Mouse (Mus musculus): ENCODE measurements around the gene Myof.

The Myof gene

GRCm38 (mm10) chr19:38042261-38042722 lies 1.1 kb downstream of the Myof start:
- no peak for DNase-seq (ENCODE audit: low read depth, low spot score)

- DNase-seq (ENCODE audit: low read depth, low spot score), result no peak
Observed at GRCm38 (mm10) chr19:38038267-38038666, 5.1 kb downstream of the Myof start.

- DNase-seq (ENCODE audit: low read depth, low spot score), result no peak
Observed at GRCm38 (mm10) chr19:38035766-38036165, 7.6 kb downstream of the Myof start.

GRCm38 (mm10) chr19:38034696-38035095 lies 8.7 kb downstream of the Myof start:
- no peak for DNase-seq (ENCODE audit: low read depth, low spot score)

GRCm38 (mm10) chr19:38033735-38034057 lies 9.7 kb downstream of the Myof start:
- no peak for DNase-seq (ENCODE audit: low read depth, low spot score)

- DNase-seq (ENCODE audit: low read depth, low spot score), result no peak
Observed at GRCm38 (mm10) chr19:38032993-38033734, 10.2 kb downstream of the Myof start.

GRCm38 (mm10) chr19:38031144-38031543 lies 12.2 kb downstream of the Myof start:
- no peak for DNase-seq (ENCODE audit: low read depth, low spot score)

GRCm38 (mm10) chr19:38030673-38031137 lies 12.7 kb downstream of the Myof start:
- no peak for DNase-seq (ENCODE audit: low read depth, low spot score)

GRCm38 (mm10) chr19:38029871-38030270 lies 13.5 kb downstream of the Myof start:
- no peak for DNase-seq (ENCODE audit: low read depth, low spot score)

GRCm38 (mm10) chr19:38029292-38029691 lies 14.1 kb downstream of the Myof start:
- DNase-seq (ENCODE audit: low read depth, low spot score), result no peak

GRCm38 (mm10) chr19:38027881-38028521 lies 15.4 kb downstream of the Myof start:
- DNase-seq (ENCODE audit: low read depth, low spot score), result no peak

- DNase-seq (ENCODE audit: low read depth, low spot score), result no peak
Observed at GRCm38 (mm10) chr19:38027389-38027788, 16.0 kb downstream of the Myof start.

- DNase-seq (ENCODE audit: low read depth, low spot score), result no peak
Observed at GRCm38 (mm10) chr19:38026211-38026624, 17.2 kb downstream of the Myof start.

GRCm38 (mm10) chr19:38025254-38026041 lies 17.9 kb downstream of the Myof start:
- no peak for DNase-seq (ENCODE audit: low read depth, low spot score)

GRCm38 (mm10) chr19:38023603-38024002 lies 19.8 kb downstream of the Myof start:
- DNase-seq (ENCODE audit: low read depth, low spot score), result no peak

GRCm38 (mm10) chr19:38022710-38023109 lies 20.7 kb downstream of the Myof start:
- DNase-seq (ENCODE audit: low read depth, low spot score), result no peak

GRCm38 (mm10) chr19:38015873-38016254 lies 27.5 kb downstream of the Myof start:
- no peak for DNase-seq (ENCODE audit: low read depth, low spot score)

GRCm38 (mm10) chr19:38015180-38015872 lies 28.1 kb downstream of the Myof start:
- DNase-seq (ENCODE audit: low read depth, low spot score), result no peak

- no peak for DNase-seq (ENCODE audit: low read depth, low spot score)
Observed at GRCm38 (mm10) chr19:38014443-38014842, 28.9 kb downstream of the Myof start.

GRCm38 (mm10) chr19:38011379-38011778 lies 32.0 kb downstream of the Myof start:
- DNase-seq (ENCODE audit: low read depth, low spot score), result no peak

GRCm38 (mm10) chr19:38004809-38005380 lies 38.5 kb downstream of the Myof start:
- DNase-seq (ENCODE audit: low read depth, low spot score), result no peak

All from retina, postnatal 7 days (tissue).